Mouse (Mus musculus) thymus, adult 2 months (tissue): ENCODE data around the gene Scarf1. TPM values are rescaled to one million over a fixed set of nuclear protein-coding genes. Genes with fewer than 3 reads are reported as not detected.
A peak's percentile ranks its signal among the peaks of the same experiment; 100 is the strongest.

Experiments used
- DNase-seq: peaks from one replicate; pipeline ENCODE4 v3.0.0; 2021
- H3K27ac ChIP-seq: fragments of 200-500 bp; 2 replicates; pipeline ENCODE4 v1.5.1; 2012; ENCODE audit warnings: low read length, control low read depth; ENCODE audit not compliant: control insufficient read depth, insufficient read depth
- H3K27me3 ChIP-seq: fragments of 200-500 bp; 2 replicates; pipeline ENCODE4 v1.6.1; 2012; ENCODE audit warnings: mild to moderate bottlenecking, low read length, moderate library complexity, mixed read lengths; ENCODE audit not compliant: control insufficient read depth, insufficient read depth
- H3K36me3 ChIP-seq: fragments of 200-500 bp; 2 replicates; pipeline ENCODE4 v1.6.1; 2012; ENCODE audit warnings: mild to moderate bottlenecking, low read length, moderate library complexity; ENCODE audit not compliant: control insufficient read depth, insufficient read depth
- H3K4me1 ChIP-seq: fragments of 200-500 bp; replicated peaks from 2 replicates; pipeline ENCODE4 v1.6.1; 2012; ENCODE audit warnings: low read length; ENCODE audit not compliant: control insufficient read depth, insufficient read depth
- H3K4me3 ChIP-seq: fragments of 200-500 bp; 2 replicates; pipeline ENCODE4 v1.5.1; 2012; ENCODE audit warnings: mild to moderate bottlenecking, low read length, control low read depth, moderate library complexity; ENCODE audit not compliant: control insufficient read depth, insufficient read depth
- CTCF ChIP-seq: fragments of 200-500 bp; IDR thresholded peaks from 2 replicates; pipeline ENCODE4 v1.5.1; 2012; ENCODE audit warnings: mild to moderate bottlenecking, control low read depth, low read length, moderate library complexity, borderline replicate concordance; ENCODE audit not compliant: control insufficient read depth, poor library complexity, insufficient read depth; ENCODE audit errors: extremely low read depth
- POLR2A ChIP-seq: fragments of 200-500 bp; IDR thresholded peaks from 2 replicates; pipeline ENCODE4 v1.6.1; 2012; ENCODE audit warnings: mild to moderate bottlenecking, low read length, control low read depth, moderate library complexity; ENCODE audit not compliant: control insufficient read depth, poor library complexity, insufficient read depth; ENCODE audit errors: extremely low read depth
- WGBS: fragments of 180-500 bp; shearing (Covaris S2); methylation state at CpG from one replicate; pipeline ENCODE4 v1.1.7; 2018; 5-methylcytosine and 5-hydroxymethylcytosine counted together
- polyA plus RNA-seq: library from polyadenylated mRNA; depleted of rRNA; stranded (reverse); fragments of >200 nt; gene quantifications from 2 replicates; pipeline ENCODE4 v1.2.3, GENCODE M21; 2012; rRNA removed

Gene Scarf1
- 4.7 and 4.8 TPM in 2 replicates for polyA plus RNA-seq

GRCm38 (mm10) chr11:75513336-75513735 is at the start of gene Scarf1:
Scarf1 (plus strand) TSS chr11:75513540.
- Histone ChIP-seq H3K4me3 (no peak within 1 kb of the TSS), H3K4me1 (peaks cover 9% of the 10 kb centered on the region), H3K27ac (no peak within 1 kb of the TSS), H3K36me3 (peaks cover 12% of the 10 kb centered on the region), H3K27me3 (no peaks in the 10 kb centered on the region)
- 55% methylated on average over 8 of the region's 8 CpGs for WGBS
- TF ChIP-seq CTCF (no peak), POLR2A (no peak)
- no peak for DNase-seq

DNA sequence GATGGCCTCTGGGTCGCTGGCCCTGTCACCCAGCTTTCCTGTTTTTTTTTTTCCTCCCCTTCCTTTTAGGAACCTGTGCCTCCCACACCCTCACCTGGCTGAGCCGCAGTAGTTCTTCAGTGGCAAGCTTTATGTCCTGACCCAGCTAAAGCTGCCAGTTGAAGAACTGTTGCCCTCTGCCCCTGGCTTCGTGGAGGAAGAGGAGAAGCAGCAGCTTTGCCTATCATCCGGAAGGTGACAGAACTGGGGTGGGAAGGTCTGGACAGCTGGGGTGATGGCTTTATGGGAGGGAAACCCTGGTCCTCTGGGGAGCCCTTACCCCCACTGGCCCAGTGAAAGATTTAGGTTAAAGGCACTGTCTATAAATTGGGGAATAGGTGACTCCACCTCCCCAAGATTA is 49.7 kb upstream of the Scarf1 start:
- TF ChIP-seq POLR2A (no peak), CTCF (no peak)
- Histone ChIP-seq H3K27me3 (no peaks in the 10 kb centered on the region), H3K27ac (no peak overlapping the region), H3K4me1 (peaks cover 39% of the 10 kb centered on the region), H3K36me3 (no peaks in the 10 kb centered on the region), H3K4me3 (no peak overlapping the region)
- WGBS = 88% methylated on average over 4 of the region's 4 CpGs
- DNase-seq = no peak

GRCm38 (mm10) chr11:75464417-75464816 is 48.9 kb upstream of the Scarf1 start:
- Histone ChIP-seq H3K27me3 (no peaks in the 10 kb centered on the region), H3K4me3 (no peak overlapping the region), H3K27ac (no peak overlapping the region), H3K36me3 (no peaks in the 10 kb centered on the region), H3K4me1 (peaks cover 31% of the 10 kb centered on the region)
- no peak for DNase-seq
- no peak for TF ChIP-seq CTCF
- no peak for TF ChIP-seq POLR2A
- WGBS = 93% methylated on average over 6 of the region's 6 CpGs

- no peak for DNase-seq
- H3K27me3 ChIP-seq = no peaks in the 10 kb centered on the region
- TF ChIP-seq POLR2A = no peak
- no peak for TF ChIP-seq CTCF
- H3K4me3 ChIP-seq = no peak overlapping the region
- no peak overlapping the region for H3K27ac ChIP-seq
- peaks cover 25% of the 10 kb centered on the region for H3K4me1 ChIP-seq
- H3K36me3 ChIP-seq = no peaks in the 10 kb centered on the region
- 95% methylated on average over 6 of the region's 6 CpGs for WGBS
These were observed 48.3 kb upstream of the Scarf1 start for GRCm38 (mm10) chr11:75465051-75465450.

- Histone ChIP-seq H3K36me3 (no peaks in the 10 kb centered on the region), H3K4me3 (no peak overlapping the region), H3K4me1 (peaks cover 20% of the 10 kb centered on the region), H3K27me3 (no peaks in the 10 kb centered on the region), H3K27ac (no peak overlapping the region)
- WGBS = 98% methylated on average over 4 of the region's 4 CpGs
- no peak for TF ChIP-seq CTCF
- no peak for TF ChIP-seq POLR2A
- DNase-seq = no peak
These were observed 46.4 kb upstream of the Scarf1 start for GRCm38 (mm10) chr11:75466731-75467505.

DNA sequence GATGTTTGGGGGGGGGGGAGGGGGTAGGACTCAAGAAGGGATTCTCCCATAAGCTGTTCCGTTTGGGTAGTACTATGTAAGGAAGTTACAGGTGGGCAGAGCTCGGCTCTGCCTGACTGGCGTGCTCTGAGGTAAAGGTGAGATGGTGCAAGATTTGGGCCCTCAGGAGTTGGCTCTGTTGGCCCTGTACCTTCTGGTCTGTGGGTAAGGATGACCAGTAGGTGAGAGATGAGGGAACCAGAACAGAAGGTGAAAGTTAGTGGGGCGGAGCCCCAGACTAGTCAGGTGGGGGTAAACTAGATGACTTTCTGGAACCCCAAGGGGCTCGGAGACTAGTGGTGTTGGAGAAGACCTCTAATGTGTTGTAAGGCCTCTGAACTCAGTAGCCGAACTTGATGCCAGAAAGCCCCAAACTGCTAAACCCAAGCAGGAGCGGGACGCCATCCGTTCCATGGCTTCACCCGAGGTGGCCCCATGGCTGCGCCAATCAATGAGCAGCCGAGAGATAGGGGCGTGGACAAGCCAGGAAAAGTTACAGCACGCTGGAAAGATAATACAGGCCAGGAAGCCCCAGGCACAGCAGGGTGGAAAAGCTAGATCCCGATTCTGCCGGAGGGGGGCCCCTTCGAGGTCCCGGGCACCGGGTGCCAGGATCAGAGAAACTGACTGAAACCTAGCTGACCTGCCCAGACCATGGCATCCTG is 45.7 kb upstream of the Scarf1 start:
- TF ChIP-seq POLR2A (no peak), CTCF (no peak)
- Histone ChIP-seq H3K36me3 (no peaks in the 10 kb centered on the region), H3K27me3 (no peaks in the 10 kb centered on the region), H3K4me3 (peak overlapping the region; percentile 68), H3K4me1 (peaks cover 16% of the 10 kb centered on the region), H3K27ac (no peak overlapping the region; the same call in 1 of the 2 replicates)
- WGBS = 30% methylated on average over 19 of the region's 19 CpGs
- DNase-seq = peak; percentile 16

GRCm38 (mm10) chr11:75468410-75468809 is 44.9 kb upstream of the Scarf1 start:
- DNase-seq = no peak
- peak overlapping the region; percentile 68 for H3K4me3 ChIP-seq
- no peaks in the 10 kb centered on the region for H3K36me3 ChIP-seq
- no peak for TF ChIP-seq POLR2A
- no peak for TF ChIP-seq CTCF
- no peak overlapping the region for H3K27ac ChIP-seq
- H3K27me3 ChIP-seq = no peaks in the 10 kb centered on the region
- 65% methylated on average over 7 of the region's 7 CpGs for WGBS
- peaks cover 19% of the 10 kb centered on the region for H3K4me1 ChIP-seq
